Mouse (Mus musculus): Measurements from ENCODE around the gene Tcp10c. TPM values are rescaled to one million over a fixed set of nuclear protein-coding genes. Genes with fewer than 3 reads are reported as not detected.

The Tcp10c gene
- not detected in 2 replicates for polyA plus RNA-seq (2015; fragmentation: Nextera tagmentation; extraction: Ambion mirVana)

GRCm38 (mm10) chr17:13354521-13354920 lies at the start of gene Tcp10c:
Gene Tcp10c, plus strand, starts transcription at chr17:13354572.

Other genes with a start within 250 kb of the Tcp10c start
- 0.08 TPM in 1 of 2 replicates, not detected in the other for gene Unc93a, start 222.8 kb upstream of the Tcp10c start, polyA plus RNA-seq (2015; fragmentation: Nextera tagmentation; extraction: Ambion mirVana)
- not detected in 2 replicates for gene Smok2a, start 133.4 kb upstream of the Tcp10c start, polyA plus RNA-seq (2015; fragmentation: Nextera tagmentation; extraction: Ambion mirVana)
- gene Smok2b, start 124.3 kb upstream of the Tcp10c start, polyA plus RNA-seq (2015; fragmentation: Nextera tagmentation; extraction: Ambion mirVana) = not detected in 2 replicates

Data from adrenal gland, postnatal 0 days (tissue).